Mouse (Mus musculus): Measurements from ENCODE around the gene Gm3696. TPM values are rescaled to one million over a fixed set of nuclear protein-coding genes. Genes with fewer than 3 reads are reported as not detected.
A peak's percentile ranks its signal among the peaks of the same experiment; 100 is the strongest.
"Not testable (repeated sequence)": the region's sequence is repeated elsewhere in the genome, so short reads cannot be mapped to it uniquely, and the experiment has no call there.

Gene Gm3696
- polyA plus RNA-seq (2015; fragmentation: Nextera tagmentation; extraction: Ambion mirVana): 0.77 and 0.86 TPM in 2 replicates

GRCm38 (mm10) chr14:7100521-7100920, at the start of gene Gm3696:
TSS of gene Gm3696 (minus strand) at chr14:7100621.
- H3K9me3 ChIP-seq; H3K36me3 ChIP-seq; H3K9ac ChIP-seq; H3K27ac ChIP-seq; H3K4me3 ChIP-seq (replicated peaks); H3K27me3 ChIP-seq (replicated peaks); H3K4me2 ChIP-seq (replicated peaks); H3K4me1 ChIP-seq (replicated peaks); ATAC-seq: not testable (repeated sequence)
- WGBS: 85% methylated on average over 1 of the region's 3 CpGs

- not testable (repeated sequence) for ATAC-seq; H3K4me1 ChIP-seq (replicated peaks); H3K4me2 ChIP-seq (replicated peaks); H3K36me3 ChIP-seq; H3K9ac ChIP-seq; H3K27ac ChIP-seq; H3K27me3 ChIP-seq (replicated peaks); H3K4me3 ChIP-seq (replicated peaks); H3K9me3 ChIP-seq
- WGBS: no CpG with 5 or more reads among the region's 2 CpGs
These were observed 24.9 kb upstream of the Gm3696 start, which contains the start of gene Gm6676 for GRCm38 (mm10) chr14:7125312-7125711. TSS of gene Gm6676 (minus strand) at chr14:7125412.

GRCm38 (mm10) chr14:7105124-7105802, 4.8 kb upstream of the Gm3696 start:
- Histone ChIP-seq H3K27ac (peak overlapping the region; percentile 48; the same call in 1 of the 2 replicates), H3K4me2 (replicated peaks) (peak overlapping the region; percentile 74), H3K4me3 (replicated peaks) (peak overlapping the region; percentile 48), H3K9ac (peak overlapping the region; percentile 53)
- H3K9me3 ChIP-seq; H3K4me1 ChIP-seq (replicated peaks); ATAC-seq; H3K36me3 ChIP-seq; H3K27me3 ChIP-seq (replicated peaks): not testable (repeated sequence)
- 1% methylated on average over 8 of the region's 54 CpGs for WGBS

- H3K4me3 ChIP-seq (replicated peaks); ATAC-seq; H3K4me2 ChIP-seq (replicated peaks); H3K4me1 ChIP-seq (replicated peaks); H3K9ac ChIP-seq; H3K27me3 ChIP-seq (replicated peaks); H3K36me3 ChIP-seq; H3K9me3 ChIP-seq; H3K27ac ChIP-seq: not testable (repeated sequence)
- no CpG with 5 or more reads among the region's 2 CpGs for WGBS
These were observed 55.6 kb downstream of the Gm3696 start, which contains the start of gene Gm3685 for GRCm38 (mm10) chr14:7044870-7045269. TSS of gene Gm3685 (minus strand) at chr14:7044970.

Other genes starting within 250 kb of the Gm3696 start
- 0.44 and 0.55 TPM in 2 replicates for gene Gm3667, start 210.7 kb downstream of the Gm3696 start, polyA plus RNA-seq (2015; fragmentation: Nextera tagmentation; extraction: Ambion mirVana)
- not detected in 2 replicates for gene Gm6356, start 126.8 kb downstream of the Gm3696 start, polyA plus RNA-seq (2015; fragmentation: Nextera tagmentation; extraction: Ambion mirVana)
- 0.30 and 0.31 TPM in 2 replicates for gene Gm10406, start 73.2 kb downstream of the Gm3696 start, polyA plus RNA-seq (2015; fragmentation: Nextera tagmentation; extraction: Ambion mirVana)
- gene Gm3685, start 55.7 kb downstream of the Gm3696 start, polyA plus RNA-seq (2015; fragmentation: Nextera tagmentation; extraction: Ambion mirVana): not detected in 2 replicates
- not detected in 2 replicates for gene Gm6676, start 24.8 kb upstream of the Gm3696 start, polyA plus RNA-seq (2015; fragmentation: Nextera tagmentation; extraction: Ambion mirVana)
- 2.3 and 2.9 TPM in 2 replicates for gene Gm3512, start 73.9 kb upstream of the Gm3696 start, polyA plus RNA-seq (2015; fragmentation: Nextera tagmentation; extraction: Ambion mirVana)
- not detected in 2 replicates for gene Gm16434, start 93.9 kb upstream of the Gm3696 start, polyA plus RNA-seq (2015; fragmentation: Nextera tagmentation; extraction: Ambion mirVana)
- not detected in 2 replicates for gene Gm3727, start 164.1 kb upstream of the Gm3696 start, polyA plus RNA-seq (2015; fragmentation: Nextera tagmentation; extraction: Ambion mirVana)
- 0.58 and 0.69 TPM in 2 replicates for gene Gm3739, start 214.4 kb upstream of the Gm3696 start, polyA plus RNA-seq (2015; fragmentation: Nextera tagmentation; extraction: Ambion mirVana)
- gene Gm5797, start 231.8 kb upstream of the Gm3696 start, polyA plus RNA-seq (2015; fragmentation: Nextera tagmentation; extraction: Ambion mirVana): not detected in 2 replicates

All from intestine, embryonic 15.5 days (tissue).